Mouse (Mus musculus) adrenal gland, postnatal 25 days (tissue): Measurements from ENCODE around the gene Onecut1. TPM values are rescaled to one million over a fixed set of nuclear protein-coding genes. Genes with fewer than 3 reads are reported as not detected.

Source experiments
- DNase-seq: peaks from one replicate; pipeline ENCODE4 v3.0.0; 2021; ENCODE audit warnings: mixed read lengths
- total RNA-seq: library from RNA; stranded (reverse); gene quantifications from 2 replicates; pipeline ENCODE4 v1.2.3, GENCODE M21; 2021

The Onecut1 gene
- total RNA-seq, 1 experiment from 2014 or later = not detected

GRCm38 (mm10) chr9:74860461-74860860 is 1.3 kb upstream of the Onecut1 start:
- no peak for DNase-seq

- peak; percentile 6 for DNase-seq
Observed at GRCm38 (mm10) chr9:74862096-74862780, 517 bp downstream of the Onecut1 start.

- DNase-seq = no peak
Observed at GRCm38 (mm10) chr9:74862783-74863654, 1.3 kb downstream of the Onecut1 start.

- DNase-seq = no peak
Observed at GRCm38 (mm10) chr9:74863655-74864443, 2.1 kb downstream of the Onecut1 start.

GRCm38 (mm10) chr9:74864471-74864870 is 2.8 kb downstream of the Onecut1 start:
- no peak for DNase-seq

- no peak for DNase-seq
Observed at GRCm38 (mm10) chr9:74866596-74867313, 5.0 kb downstream of the Onecut1 start.

- DNase-seq = peak; percentile 63
Observed at GRCm38 (mm10) chr9:74867641-74868205, 6.0 kb downstream of the Onecut1 start.

- DNase-seq = peak; percentile 55
Observed at GRCm38 (mm10) chr9:74868336-74868950, 6.7 kb downstream of the Onecut1 start.

GRCm38 (mm10) chr9:74870960-74871688 is 9.4 kb downstream of the Onecut1 start:
- DNase-seq = peak; percentile 74

- no peak for DNase-seq
Observed at GRCm38 (mm10) chr9:74876328-74876727, 14.6 kb downstream of the Onecut1 start.

GRCm38 (mm10) chr9:74877709-74878108 is 16.0 kb downstream of the Onecut1 start:
- no peak for DNase-seq

- no peak for DNase-seq
Observed at GRCm38 (mm10) chr9:74887866-74888265, 26.1 kb downstream of the Onecut1 start.

GRCm38 (mm10) chr9:74896742-74897141 is 35.0 kb downstream of the Onecut1 start:
- DNase-seq = no peak

GRCm38 (mm10) chr9:74897375-74897982 is 35.8 kb downstream of the Onecut1 start:
- no peak for DNase-seq

GRCm38 (mm10) chr9:74900141-74900540 is 38.4 kb downstream of the Onecut1 start:
- no peak for DNase-seq

GRCm38 (mm10) chr9:74904866-74905508 is 43.3 kb downstream of the Onecut1 start:
- DNase-seq = peak; percentile 44

- no peak for DNase-seq
Observed at GRCm38 (mm10) chr9:74906951-74907350, 45.2 kb downstream of the Onecut1 start.

- peak; percentile 91 for DNase-seq
Observed at GRCm38 (mm10) chr9:74909245-74909644, 47.5 kb downstream of the Onecut1 start.

- no peak for DNase-seq
Observed at GRCm38 (mm10) chr9:74910226-74910759, 48.6 kb downstream of the Onecut1 start.
